Mouse (Mus musculus): ENCODE results near the gene Btbd35f9.
"Not testable (repeated sequence)": the region's sequence is repeated elsewhere in the genome, so short reads cannot be mapped to it uniquely, and the experiment has no call there.

The Btbd35f9 gene

DNA sequence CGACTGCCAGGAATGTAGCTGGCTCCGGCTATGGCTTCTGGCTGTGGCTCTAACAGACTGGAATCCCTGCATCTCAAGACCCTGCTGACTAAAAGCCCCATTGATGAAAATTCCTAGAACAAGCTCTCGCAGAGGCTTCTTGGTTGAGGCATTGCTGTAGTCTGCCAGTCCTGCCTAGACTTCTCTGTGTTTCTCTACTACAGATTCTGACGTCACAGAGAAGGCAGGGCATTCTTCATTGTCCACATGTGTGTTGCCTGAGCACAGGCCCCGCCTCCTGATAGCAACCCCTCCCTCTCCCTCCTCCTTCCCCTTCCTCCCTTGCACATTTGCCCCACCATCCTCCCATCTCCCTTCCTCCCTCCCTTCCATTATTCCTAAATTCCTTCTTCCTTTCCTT lies at the start of gene Btbd35f9:
Gene Btbd35f9, minus strand, starts transcription at position 101 of the 400 bp plus-strand sequence.
- not testable (repeated sequence) for DNase-seq

Measured in kidney, postnatal 25 days (tissue).